Mouse (Mus musculus): Measurements from ENCODE around the gene Mdm2.
"Not testable (repeated sequence)": the region's sequence is repeated elsewhere in the genome, so short reads cannot be mapped to it uniquely, and the experiment has no call there.

Mdm2 gene

DNA sequence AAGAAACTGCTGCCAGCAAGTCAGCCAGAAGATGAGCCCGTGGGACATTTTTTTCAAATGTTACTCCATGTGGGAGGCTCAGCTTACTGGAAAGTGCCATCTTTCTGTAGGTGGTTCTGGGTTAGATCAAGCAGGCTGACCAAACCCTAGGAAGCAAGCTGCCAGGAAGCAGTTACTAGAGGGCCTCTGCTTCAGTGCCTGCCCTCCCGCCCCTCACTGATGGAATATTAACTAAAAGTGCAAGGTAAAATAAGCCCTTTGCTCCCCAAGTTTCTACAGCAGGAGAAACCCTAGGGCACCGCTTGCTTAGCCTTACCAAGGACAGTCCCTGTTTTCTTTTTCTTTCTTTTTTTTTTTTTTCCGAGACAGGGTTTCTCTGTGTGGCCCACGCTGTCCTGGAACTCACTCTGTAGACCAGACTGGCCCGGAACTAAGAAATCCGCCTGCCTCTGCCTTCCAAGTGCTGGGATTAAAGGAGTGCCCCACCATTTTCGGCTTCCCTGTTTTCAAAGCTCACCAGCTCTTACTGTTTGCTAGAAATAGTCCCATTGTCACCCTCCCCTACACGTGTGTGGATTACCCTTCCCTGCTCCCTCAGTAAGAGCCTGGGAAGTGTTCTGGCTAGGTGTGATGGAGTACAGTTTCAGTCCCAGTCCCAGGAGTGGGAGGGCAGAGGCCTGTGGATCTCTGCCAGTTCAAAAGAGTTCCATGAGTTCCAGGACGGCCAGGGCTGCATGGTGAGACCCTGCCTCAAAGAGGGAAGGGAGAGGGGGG is 37.9 kb upstream of the Mdm2 start:
- DNase-seq (ENCODE audit: low spot score) = no peak

DNA sequence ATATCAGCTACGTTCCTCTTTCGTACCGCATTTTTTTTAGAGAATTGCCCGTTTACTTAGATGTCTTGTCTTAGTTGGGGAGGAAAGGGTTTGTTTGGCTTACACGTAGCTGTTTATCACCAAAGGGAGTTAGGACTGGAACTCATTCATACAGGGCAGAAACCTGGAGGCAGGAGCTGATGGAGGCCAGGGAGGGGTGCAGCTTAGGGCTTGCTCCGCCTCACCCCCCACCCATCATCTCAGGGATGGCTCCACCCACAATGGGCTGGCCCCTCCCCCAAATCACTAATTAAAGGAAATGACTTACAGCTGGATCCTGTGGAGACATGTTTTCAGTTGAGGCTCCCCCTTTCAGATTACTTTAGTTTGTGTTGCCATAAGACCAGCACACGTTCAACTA is 37.2 kb upstream of the Mdm2 start:
- no peak for DNase-seq (ENCODE audit: low spot score)

DNA sequence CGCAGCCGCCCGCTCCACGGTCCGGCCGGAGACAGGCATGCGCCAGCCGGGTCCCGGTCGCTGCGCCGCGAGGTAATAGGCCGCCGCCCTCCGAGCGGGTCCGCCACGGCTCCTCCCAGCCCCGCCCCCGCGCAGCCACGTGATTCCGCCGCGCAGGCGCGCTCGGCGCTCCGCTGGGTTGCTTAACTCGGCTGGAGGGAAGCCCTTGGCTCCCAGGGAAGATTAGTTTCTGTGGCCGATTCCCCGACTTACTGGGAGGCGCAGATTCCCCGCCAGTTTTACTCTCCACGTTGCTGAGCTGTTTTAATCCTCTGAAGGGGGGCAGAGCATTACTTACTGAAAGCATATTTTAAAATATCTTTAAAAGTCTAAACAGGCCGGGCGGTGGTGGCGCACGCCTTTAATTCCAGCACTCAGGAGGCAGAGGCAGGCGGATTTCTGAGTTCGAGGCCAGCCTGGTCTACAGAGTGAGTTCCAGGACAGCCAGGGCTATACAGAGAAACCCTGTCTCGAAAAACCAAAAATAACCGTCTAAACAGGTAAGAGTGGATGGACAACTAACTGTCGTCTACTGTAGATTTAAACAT is 35.8 kb upstream of the Mdm2 start, which contains the start of gene Slc35e3:
Gene Slc35e3, minus strand, starts transcription at position 69 of the 587 bp plus-strand sequence.
- peak; percentile 89 for DNase-seq (ENCODE audit: low spot score)

DNA sequence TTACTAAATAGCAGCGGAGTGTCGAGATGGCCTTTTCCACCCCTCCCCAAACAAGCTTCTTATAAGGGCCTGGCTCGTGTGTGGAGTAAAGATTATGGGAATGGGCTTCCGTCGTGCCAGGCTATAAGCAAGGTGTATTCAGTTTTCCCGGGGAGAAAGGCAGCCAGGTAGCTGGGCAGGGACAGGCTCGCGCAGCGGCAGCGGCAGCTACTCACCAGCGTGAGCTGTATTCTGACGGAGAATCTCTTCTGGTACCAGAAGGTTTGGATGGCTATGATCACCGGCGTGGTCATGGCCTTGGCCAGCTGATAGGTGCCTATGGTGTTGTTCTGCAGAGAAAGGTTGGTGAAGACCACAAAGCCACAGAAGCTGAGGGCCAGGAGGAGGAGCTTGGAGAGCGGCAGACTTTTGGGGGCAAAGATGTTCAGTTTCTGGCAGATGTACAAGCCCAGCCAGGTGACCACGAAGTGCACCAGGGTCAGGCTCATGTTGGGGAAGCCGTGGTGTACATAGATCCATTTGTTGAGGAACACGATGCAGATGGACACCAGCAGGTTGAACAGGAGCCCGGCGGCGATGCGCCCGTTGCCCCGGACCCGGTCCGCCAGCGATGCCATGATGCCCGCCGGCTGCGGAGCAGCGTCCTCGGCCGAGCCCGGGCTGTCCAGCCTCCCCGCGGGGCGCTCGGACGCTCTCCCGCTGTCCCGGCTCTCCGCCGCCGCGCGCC is 35.2 kb upstream of the Mdm2 start:
- not testable (repeated sequence) for DNase-seq (ENCODE audit: low spot score)

DNA sequence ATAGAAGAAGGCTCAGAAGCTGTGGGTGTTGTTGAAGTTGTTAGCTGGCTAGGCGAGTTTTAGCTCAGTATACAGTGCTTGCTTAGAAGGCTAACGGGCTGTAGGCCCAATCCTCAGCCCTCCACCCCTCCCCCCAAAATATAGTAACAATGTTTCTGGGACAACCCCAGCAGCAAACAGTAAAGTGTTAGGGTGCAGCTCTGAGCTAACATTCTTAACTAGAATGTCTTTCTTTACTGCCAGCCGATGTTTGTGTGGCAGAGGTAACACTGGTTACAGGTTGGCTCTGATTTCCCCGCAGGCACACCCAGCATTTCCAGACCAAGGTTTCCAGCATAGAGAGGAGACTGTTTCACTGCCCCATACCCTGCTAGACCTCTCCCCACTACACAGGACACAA is 33.4 kb upstream of the Mdm2 start:
- no peak for DNase-seq (ENCODE audit: low spot score)

DNA sequence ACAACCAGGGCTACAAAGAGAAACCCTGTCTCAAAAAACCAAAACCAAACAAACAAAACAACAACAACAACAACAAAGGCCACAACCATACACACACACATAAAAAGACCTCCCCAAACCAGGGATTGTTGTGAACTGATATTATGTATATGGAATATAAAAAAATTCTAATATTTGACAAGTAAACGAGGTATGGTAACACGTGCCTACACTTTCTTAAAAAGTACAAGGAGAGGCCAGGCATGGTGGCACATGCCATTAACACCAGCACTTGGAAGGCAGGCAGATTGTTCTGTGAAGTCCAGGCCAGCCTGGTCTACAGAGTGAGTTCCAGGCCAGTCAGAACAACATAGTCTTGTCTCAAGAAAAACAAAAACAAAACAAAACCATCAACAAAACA is 32.6 kb upstream of the Mdm2 start:
- no peak for DNase-seq (ENCODE audit: low spot score)

DNA sequence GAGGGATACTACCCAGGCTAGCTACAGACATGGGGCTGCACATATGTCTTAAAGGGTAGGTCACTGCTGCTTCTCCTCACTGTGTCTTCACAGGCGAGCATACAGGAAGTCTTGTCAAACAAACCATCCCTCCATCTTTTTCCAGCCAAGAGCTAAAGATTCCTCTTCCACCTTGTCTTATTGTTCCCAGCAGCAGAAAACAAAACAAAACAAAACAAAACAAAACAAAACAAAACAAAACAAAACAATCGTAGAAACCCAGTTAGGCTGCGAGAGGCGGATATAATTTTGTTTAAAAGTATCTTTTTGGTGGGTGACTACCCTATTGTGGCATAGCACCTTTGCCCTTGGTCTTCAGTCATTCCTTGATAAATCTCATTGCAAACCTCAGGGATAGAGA is 32.1 kb upstream of the Mdm2 start:
- DNase-seq (ENCODE audit: low spot score) = no peak

DNA sequence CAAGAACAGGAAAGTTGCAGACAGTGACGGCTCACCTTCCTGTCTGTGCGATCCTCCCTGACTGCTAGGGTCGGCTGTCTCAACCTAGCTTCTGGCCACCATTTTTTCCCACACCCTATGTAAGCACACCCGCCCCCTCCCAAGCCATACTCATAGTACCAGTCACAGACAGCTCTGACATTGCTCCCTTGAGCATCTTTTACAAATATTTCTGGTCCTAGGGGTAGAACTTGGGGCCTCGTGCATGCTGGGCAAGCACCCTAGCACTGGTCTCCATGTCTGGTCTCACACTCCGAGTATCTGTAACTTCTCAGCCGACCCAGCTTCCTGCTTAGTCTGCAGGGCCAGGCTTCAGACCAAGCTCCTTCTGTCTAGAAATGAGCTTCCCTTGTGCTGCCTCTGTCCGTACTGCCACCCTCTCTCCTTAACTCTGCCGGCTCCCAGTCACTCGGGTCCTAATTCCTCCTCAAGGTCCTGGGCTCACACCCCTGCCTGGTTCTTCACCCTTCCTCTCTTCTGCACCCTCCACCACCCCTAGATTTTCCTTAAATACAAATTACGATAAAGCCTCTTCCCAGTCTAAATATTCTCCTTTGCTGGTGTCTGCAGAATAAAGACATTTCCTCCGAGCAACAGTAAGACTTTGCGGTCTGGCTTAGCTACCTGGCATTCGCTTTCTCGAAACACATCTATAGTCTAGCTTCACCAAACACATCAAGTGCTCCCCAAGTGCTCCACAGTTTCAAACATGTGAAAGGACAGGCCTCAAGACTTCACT is 31.3 kb upstream of the Mdm2 start:
- no peak for DNase-seq (ENCODE audit: low spot score)

DNA sequence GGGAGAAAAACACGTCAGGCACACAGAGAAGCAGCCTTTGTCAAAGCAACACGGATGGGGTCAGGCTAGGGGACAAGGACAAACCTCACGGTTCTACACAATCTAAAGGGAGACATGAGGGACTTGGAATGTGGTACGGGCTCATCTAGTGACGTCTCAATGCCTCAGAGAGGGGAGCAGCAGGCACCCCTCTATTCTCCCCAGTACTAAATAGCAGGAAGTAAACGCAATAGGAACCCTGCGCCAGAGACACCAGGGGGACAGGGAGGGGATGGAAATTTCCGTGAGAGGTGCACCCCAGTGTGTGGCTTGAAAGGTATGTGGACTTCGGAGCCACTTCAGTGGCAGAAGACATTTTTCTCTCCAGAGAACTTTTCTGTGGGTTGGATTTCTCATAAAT is 30.4 kb upstream of the Mdm2 start:
- DNase-seq (ENCODE audit: low spot score) = no peak

DNA sequence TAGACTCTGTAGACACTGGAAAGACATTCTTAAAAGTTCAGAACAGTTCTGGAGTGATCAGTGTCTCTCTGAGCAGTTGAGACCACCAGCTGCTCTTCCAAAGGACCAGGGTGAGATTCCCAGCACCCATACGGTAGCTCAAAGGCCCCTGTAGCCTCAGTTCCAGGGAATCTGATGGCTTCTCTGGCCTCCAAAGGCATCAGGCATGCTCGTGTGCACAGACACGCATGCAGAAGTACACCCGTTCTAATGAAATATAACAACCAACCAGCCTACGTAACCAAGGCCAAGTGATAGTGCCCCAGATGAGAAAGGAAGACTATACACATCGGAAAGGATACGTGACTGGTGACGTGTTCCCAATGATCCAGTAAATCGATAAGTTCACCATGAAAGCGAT is 29.6 kb upstream of the Mdm2 start:
- no peak for DNase-seq (ENCODE audit: low spot score)

DNA sequence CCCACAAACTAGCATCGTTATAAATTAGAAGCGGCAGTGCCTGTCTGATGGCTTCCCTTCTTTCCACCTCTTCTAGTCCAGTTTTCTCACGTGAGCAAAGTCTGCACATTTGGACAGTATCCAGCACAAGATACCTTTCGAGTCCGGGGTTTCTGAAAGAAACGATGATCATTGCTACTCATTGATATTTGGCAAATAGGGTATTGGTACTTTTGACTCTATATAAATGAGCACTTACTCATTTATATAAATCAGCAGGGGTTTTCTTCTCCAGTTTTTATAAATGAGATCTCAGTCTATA is 29.0 kb upstream of the Mdm2 start:
- DNase-seq (ENCODE audit: low spot score) = no peak

DNA sequence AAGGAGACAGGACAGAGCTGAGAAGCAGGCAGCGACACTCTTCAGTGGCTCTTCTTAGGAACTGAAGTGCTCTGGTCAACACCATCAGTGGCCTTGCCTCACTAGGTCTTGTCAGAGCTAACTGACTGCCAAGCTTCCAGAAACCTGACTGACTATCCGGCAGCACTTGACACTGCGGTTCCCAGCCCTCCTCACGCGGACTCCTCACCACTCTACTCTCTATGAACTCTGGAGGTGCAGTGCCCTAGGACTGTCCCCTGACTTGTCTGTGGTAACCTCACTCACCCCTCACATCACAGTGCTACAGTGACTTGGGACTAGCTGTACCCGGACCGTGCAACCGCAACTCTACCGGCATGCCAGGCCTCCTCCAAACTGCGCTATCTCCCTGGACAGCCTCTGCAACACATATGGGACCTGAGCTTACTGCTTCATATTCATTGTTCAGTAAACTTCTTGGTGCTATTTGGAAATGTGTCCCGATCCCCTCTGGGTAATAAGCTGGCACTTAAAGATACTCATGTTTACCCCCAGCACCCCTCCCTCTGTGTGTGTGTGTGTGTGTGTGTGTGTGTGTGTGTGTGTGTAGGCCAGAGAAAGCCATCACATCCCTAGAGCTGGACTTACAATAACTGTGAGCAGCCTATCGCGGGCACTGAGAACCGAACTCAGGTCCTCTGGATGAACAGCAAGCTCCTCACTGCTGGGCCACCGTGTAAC is 28.5 kb upstream of the Mdm2 start:
- DNase-seq (ENCODE audit: low spot score) = no peak

DNA sequence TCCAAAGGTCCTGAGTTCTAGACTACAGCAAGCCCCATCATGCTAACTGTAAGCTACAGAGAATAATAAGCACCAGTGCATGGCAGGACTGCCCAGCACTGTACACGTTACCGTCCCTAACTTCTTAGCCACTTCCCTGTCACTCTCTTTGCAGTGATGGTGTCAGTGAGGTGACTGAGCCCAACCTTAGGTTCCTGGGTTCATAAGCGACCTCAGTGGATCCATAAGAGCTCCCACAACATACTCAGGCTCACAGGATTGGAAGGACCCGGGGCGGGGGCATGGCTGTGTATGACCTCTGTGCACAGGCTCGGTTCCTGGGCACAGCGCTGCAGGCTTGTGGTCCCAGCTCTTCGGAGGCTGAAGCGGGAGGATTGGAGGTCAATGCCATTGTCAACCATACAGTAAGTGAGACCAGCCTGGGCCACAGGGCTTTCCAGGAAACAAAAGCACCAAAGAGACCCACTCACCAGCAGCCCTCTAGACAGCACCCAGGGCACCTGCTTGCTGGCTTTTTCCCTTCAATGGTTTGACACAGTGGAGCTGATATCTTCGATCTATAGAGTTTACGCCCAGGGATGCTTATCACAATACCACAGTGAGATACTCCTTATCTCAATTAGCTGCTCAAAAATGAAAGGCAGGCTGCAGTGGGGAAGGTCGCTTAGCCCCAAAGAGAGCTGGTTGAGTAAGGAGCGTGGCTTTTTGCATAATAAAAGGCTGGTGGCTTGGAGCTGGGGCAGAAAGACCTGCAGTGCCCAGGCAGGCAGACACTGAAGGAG is 27.8 kb upstream of the Mdm2 start:
- no peak for DNase-seq (ENCODE audit: low spot score)

DNA sequence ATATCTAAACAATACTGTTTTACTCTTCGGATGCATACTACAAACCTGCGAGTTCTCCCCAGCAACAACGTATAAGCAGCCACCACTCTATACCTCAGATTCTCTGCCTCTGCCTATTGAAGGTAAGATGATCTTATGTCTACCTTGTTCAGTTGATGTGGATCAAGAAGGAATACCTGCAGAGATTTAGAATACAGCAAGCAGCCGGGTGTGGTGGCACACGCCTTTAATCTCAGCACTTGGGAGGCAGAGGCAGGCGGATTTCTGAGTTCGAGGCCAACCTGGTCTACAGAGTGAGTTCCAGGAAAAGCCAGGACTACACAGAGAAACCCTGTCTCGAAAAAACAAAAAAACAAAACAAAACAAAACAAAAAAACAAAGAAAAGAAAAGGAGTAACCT is 26.9 kb upstream of the Mdm2 start:
- not testable (repeated sequence) for DNase-seq (ENCODE audit: low spot score)

DNA sequence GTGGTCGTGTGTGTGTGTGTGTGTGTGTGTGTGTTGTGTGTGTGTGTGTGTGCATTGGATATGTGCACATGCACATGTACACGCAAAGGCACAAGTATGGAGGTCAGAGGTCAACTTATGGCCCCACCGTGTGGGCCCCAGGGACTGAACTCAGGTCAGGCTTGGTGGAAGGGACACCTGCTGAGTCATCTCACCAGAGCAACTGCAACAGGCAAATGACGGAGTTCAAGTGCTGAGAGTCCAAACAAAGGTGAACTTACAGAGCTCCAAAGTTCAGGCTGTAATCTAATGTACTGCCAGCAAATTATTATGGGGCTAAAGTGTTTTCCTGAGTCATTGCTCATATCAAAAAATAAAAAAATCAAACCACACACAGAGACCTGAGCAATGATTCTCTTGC is 26.5 kb upstream of the Mdm2 start:
- DNase-seq (ENCODE audit: low spot score) = no peak

DNA sequence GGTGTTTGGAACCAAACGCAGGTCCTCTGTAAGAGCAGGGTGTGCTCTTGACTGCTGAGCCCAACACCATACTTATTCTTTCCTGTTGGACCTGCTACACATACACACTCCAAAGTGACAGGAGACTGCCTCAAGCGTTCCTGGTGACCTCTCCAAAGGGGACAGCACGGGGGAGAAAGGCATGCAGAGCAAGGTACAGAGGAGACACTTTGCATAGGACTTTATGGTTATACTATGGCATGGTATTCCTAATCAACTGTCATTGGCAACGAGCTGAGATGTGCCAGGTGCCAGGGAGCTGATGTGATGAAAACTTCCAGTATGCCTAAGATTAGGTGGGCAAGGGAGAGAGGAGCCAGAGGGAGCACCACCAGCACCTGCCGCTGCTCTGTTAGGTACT is 26.0 kb upstream of the Mdm2 start:
- no peak for DNase-seq (ENCODE audit: low spot score)

DNA sequence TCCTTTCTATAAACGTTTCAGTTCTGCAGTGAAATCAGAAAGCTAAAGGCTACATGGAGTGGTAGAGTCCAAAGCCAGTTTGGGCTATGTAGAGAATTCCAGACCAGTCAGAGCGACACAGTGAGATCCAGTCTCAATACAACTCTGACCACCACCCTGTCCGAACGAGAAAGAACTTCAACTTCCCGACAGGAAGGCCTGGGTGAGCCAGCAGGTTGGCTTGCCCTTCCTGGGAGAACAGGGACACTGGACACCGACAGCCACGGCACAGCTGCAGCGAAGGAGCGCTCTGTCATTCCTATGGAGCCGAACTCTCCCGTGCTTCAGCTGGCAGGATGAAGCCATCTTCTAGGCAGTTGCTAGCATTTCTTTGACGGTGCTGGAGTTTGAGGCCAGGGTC is 24.8 kb upstream of the Mdm2 start:
- not testable (repeated sequence) for DNase-seq (ENCODE audit: low spot score)

DNA sequence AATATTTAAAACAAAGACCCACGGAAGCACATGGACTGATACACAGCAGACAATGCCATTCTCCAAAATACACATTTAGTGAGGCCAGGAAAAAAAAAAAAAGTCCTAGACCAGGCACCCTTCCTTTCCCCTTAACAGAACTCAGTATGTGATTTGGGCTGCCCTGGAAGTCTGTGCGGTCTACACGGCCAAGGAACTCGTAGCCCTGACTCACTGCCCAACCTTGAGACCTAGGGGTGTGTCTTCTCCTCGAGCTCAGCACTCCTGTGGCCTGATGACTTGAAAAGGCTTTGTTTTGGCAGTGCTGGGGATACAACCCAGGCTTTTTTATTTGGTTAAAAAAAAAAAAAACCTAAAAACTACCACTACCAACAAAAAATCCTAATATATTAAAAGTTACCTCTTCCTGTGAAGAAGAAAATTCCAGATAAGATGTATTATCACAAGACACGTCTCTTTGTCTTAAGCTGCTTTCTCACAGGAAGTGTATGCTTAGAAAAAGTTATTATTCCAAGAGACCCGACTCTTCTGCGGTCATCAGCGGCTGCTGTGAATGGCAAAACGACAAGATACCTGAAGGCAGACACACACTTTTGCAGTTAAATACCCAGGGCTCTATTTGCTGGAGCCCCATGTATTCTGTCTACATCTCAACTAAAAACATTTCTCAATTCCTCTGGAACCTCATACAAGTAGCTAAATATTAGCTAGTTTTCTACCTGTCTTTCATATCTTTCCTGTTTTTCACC is 23.7 kb upstream of the Mdm2 start:
- DNase-seq (ENCODE audit: low spot score) = not testable (repeated sequence)

DNA sequence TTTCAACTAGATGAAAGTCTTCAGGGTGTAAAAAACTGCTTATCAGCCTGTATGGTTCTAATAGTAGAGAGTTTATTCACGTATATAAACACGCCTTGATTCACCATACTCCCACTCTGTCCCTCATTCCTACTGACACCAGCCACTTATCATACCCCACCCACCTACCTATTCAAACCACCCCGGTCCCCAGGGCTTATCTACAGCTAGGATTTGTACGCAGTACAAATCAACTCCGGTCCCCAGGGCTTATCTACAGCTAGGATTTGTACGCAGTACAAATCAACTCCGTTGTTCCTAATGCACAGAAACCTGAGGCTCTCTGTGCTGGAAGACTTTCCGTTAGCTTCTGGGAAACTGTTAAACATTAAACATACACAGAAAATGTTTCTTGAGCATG is 23.1 kb upstream of the Mdm2 start:
- DNase-seq (ENCODE audit: low spot score) = not testable (repeated sequence)

DNA sequence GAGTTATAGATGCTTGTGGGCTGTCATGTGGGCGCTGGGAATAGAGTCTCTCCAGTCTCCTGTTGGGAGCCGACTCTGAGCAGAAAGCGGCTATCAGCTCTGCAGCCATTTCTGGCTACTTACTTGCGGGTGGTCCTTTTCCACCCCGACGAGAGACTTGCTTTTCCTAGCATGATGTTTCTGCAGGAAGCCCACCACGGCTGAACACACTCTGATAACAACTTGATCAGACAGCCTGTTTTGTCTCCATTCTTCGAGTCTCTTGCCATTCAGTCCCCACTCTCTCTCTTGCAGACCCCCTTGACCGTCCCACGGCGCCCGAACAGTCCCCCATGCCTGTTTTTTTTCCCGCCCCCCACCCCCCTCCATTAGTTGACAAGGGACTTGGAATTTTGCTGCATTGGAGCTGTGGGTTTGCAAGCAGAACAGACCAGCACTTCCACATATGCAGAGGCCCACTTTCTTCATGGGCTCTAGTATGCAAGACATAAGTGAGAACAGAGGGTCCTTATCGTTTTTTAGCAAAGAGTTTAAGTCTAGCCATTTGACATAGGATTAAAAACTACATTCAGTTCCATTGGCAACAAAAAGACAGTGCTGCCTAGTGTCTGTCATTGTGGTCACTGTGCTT is 22.5 kb upstream of the Mdm2 start:
- DNase-seq (ENCODE audit: low spot score) = no peak
